Mouse (Mus musculus) urinary bladder, postnatal 14 days (tissue): Measurements from ENCODE around the gene Myo18a.
A peak's percentile ranks its signal among the peaks of the same experiment; 100 is the strongest.

Experiments
- DNase-seq: peaks from one replicate; pipeline ENCODE4 v3.0.0; 2021; ENCODE audit warnings: low spot score

Gene Myo18a

DNA sequence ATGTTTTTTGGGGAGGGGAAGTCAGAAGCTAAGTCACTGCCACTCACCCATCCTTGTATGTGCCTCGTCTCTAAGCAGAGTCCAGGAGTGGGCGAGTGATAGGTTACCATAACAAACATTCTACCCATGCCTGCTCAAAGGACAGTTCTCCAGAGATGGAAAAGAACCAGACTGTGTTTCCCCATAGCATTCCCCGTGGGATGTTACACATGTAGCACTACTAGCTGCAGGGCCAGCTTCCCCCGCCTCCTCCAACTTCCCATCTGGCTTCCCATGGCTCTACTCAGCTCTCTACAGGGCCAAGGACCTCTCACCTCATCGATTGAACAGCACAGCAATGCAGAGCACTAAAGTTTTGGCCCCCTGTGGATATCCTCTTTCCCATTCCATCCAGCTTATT is 32.2 kb downstream of the Myo18a start:
- DNase-seq = no peak

DNA sequence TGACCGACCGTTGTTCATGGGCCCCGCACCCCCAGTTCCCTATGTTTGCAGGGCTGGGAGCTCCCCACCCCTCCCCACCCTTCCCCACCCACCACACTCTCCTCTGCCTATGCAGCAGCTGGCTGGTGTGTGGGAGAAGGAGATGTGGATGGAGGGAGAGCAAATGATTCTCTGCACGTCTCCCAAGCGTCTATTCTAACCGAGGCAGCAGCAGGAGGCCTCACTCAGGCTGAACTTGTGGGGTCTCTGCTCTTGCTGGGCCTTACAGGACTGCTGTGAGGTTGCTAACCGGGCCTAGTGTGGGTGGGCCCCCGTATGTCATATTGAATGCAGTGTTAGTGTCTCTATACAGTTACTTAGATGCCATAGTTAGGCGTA is 37.4 kb downstream of the Myo18a start:
- DNase-seq = no peak

DNA sequence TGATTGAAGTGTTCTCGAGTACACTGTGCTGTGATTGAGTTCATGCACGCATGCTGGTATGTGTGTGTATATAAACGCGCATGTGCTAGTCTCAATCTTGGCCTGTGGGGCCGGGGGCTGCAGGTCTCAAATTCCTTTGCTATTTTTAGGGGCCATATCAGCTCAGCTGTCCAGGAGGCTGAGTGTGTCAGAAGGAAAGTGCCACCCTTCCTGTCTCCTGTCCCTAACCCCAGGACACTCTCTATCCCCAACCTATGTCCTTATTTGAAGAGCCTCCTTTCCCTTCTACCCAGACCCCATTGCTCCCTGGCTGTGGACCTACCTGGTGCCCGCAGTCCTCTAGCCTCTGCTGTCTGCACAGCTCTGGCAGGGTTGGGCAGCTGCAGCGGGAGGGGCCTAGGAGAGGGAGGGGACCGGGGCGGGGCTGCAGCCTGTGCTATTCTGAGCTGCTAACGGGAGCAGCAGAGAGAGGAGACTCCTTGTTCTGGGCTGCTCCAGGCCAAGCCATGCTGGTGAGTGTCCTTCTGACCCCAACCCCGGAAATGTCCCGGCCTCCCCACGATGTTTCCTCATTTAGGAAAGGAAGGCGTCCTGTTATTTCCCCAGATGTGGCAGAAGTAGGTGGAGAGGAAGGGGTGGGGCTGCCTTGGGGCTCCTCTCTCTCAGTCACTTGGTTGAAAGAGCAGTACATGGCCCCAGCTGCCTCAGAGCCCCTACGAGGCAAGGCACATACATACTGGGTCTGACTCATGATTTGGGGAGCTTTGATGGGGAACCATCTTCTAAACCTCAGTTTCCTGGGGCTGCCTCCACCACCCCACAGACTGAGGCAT is 38.0 kb downstream of the Myo18a start:
- peak; percentile 65 for DNase-seq

DNA sequence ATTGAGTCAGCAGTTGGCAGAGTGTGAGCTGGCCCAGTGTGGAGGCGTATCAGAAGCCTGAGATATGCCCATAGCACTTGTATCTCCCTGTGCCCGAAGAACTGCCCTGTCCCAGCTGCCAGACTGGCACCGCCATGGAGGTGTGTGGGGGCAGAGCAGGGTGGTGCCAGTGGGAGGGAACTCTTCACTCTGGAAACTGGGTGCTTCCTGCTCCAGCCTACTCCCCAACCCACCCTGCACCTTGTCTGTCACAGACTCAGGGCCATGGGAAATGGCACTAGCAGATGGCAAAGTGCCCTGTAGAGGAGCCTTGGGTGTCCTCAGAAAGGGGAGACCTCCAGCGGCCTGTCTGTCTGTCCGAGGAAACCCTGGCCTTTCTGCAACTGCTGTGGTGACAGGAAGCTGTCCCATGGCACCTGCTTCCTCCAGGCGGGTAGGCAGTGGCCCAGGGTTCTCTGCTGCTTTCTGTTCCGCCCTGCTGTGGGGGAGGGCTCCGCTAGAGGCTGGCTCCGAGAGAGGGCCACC is 39.4 kb downstream of the Myo18a start:
- no peak for DNase-seq

DNA sequence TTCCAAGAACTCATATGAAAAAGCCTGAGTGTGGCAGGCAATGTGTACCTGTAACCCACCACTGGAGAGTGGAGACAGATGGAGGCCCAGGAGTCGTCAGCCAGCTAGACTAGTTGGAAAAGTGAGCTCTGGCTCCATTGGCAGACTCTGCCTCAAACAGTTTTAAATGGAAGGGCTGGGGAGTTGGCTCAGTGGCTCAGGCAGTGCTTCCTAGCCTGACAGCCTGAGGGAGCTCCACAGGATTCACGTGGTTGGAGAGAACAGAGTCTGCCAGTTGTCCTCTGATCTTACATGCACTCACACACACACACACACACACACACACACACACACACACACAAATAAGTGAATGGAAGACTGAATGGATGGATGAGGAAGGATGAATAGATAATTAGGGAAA is 43.2 kb downstream of the Myo18a start:
- DNase-seq = no peak

DNA sequence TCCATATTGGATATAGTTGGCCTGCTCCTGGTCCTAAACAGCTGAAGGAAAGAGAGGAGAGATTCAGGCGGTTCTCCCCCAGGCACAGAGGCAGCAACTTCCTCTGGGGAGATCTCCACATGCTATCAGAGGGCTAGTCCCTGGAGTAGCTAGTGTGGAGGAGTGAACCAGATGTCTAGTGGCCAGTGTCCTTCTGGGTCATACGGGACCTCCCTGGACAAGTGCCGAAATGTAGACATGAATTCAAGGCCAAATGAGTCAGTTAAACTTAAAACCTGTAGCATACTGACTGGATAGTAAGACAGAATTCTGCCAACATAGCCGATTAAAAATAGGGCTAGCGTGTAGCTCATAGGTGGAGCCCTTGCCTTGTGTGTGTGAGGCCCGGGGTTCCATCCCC is 43.8 kb downstream of the Myo18a start:
- no peak for DNase-seq

DNA sequence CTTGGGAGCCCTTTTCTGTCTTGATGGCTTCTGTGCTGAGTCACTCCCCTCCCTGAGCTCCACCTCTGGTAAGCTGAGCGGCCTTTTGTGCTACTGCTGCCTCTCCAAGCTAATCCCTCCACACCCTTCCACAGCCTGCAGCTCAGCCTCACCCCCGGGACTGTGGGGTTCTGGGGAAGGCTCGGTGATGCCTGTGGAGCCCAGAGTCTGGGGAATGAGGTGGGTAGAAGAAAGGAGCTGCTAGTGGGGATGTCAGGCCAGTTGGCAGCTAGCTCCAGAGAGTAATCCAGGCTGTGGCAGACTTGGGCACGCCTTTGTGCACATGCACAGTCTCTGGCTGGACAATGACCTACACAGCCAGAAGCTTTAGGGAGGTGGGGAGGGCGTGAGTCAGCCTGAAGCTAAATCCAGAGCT is 45.0 kb downstream of the Myo18a start:
- no peak for DNase-seq

DNA sequence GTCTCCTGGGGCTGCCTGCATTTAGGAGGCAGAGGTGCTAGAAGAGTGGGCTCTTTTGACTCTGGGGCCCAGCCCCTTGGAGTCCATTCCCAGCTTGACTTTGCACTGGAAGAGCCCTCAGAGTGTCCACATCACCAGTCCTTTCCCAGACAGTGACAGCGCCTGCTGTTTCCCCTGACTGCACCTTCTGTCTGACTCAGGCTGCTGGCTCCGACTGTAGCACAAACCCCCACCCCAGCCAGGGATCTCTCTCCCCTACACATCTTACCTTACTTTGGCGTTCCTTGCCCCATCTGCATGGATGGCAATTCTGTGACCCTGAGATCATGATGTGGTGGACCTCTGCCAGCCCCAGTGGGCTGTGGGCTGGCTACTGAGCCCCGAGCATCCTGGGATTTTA is 46.2 kb downstream of the Myo18a start:
- DNase-seq = no peak

DNA sequence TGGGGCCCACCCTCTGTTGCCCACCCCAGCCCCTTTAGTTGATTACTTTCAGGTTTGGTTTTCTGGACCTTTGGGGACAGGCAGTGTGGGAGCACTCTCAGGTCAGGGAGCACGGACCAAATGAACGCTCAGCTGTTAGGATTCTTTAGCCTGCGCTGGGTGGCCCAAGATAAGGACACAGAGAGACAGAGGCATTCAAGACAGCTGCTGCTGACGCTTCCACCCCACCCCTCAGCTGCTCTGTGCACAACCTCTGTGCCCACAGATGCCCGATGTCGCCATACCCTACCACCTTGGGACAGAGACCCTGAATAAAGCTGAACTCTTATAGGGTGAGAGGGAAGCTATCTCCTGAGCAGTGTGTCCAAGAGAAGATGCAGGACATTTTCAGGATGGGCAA is 47.0 kb downstream of the Myo18a start:
- no peak for DNase-seq

DNA sequence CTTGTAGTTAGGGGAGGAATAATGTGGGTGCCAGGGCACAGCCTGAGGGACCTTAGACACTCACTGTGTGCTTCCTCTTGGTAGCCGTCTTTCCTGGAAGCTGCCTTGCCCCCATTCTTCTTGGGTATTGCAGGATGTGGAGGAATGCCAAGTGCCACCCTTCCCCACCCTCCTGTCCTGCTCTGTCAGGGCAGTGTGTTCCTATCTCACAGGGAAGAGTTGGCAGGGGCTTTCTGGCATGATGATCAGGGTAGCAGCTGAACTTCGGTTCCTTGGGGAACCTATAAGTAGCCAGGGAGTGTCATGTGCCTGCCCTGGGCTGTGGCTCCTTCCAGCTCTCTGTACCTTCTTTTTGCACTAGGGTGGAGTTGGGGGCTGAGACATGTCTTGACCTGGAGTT is 50.9 kb downstream of the Myo18a start:
- no peak for DNase-seq

DNA sequence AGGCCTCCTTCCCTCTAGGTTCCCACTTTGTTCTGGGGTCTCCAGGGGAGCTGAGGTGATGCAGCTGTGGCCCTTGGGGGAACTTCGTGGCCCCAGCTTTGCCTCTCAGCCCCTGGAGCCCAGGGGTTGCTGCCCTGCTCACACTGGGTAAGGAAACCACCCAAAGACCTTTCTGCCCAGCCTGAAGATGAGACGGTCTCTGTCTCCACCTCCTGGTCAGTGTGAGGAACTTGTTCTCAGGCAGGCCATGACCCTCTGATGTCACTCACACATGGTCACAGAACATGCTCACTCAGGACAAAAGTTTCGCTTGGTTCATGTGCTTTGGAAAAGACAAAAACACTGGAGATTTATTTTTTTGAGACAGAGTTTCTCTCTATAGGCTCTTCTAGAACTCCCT is 53.0 kb downstream of the Myo18a start:
- peak; percentile 74 for DNase-seq

DNA sequence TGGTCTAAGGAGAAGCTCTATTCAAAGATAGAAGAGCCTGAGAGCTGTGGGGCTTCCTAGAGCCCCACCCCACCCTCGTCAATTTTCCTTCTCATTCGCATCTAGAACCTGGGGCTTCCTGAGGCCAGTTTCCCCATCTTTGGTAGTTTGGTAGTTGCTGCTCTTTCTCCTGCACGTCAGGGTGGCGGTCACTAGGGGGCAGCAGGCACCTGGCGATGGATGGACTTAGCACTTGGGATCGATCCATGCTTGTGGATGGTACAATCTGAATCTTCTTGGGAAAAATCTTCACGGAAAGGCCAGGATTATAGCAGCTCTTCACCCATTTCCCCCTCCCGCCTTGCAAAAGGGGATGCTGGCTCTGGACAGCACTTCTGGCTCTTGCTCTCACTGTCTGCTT is 58.6 kb downstream of the Myo18a start:
- peak; percentile 58 for DNase-seq

DNA sequence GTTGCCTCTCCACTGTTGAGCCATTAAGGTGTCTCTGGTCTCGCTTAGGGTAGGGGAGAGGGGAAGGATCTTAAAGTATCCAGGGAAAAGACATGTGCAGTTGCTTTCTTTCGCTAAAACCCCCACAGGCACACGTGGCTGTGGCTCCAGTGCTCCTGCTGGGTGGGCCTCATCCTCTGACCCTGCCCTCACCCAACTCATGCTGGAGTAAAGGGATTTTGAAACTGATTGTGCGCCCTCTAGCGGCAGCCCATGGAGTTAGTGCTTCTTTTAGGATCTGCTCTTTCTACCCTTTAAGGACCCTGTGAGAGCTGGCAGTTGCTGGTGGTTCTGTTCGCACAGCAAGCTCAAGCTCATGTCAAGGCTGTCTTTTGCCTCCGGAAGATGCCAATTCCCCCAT is 59.7 kb downstream of the Myo18a start:
- peak; percentile 38 for DNase-seq

DNA sequence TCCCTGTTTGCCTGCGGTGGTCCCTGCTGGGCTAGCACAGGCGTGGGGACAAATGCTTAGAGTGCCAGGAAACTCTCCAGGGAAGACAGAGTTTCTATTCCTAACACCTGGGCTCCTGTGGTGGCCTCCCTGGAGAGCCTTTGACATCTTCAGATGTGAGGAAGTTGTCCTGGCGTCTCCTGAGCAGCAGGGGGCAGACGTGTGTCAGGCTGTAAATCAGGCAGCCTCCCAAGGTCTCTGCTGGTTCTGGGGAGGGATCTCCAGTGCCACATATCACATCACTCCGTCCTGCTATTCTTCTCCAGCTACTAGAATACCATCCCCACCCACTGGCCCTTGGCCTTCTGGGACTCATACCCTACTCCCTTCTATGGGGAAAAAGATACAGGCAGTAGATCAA is 62.8 kb downstream of the Myo18a start:
- peak; percentile 65 for DNase-seq

DNA sequence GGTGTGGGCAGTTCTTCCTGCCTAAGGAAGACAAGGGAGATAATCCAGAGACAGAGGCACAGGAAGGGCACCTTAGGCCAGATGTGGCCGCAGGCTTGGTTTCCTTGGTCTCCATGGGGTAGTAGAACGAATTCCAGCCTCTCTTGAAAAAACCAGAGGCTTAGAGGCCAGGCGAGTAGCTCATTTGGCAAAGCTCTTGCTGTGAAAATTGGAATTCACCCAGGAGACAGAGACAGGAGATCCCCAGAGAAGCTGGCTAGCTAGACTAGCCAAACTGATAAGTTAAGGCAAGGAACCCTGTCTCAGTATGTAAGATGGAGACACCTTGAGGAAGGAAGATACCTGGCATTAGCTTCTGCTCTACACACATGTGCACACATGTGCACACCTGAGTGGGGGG is 63.3 kb downstream of the Myo18a start:
- no peak for DNase-seq

DNA sequence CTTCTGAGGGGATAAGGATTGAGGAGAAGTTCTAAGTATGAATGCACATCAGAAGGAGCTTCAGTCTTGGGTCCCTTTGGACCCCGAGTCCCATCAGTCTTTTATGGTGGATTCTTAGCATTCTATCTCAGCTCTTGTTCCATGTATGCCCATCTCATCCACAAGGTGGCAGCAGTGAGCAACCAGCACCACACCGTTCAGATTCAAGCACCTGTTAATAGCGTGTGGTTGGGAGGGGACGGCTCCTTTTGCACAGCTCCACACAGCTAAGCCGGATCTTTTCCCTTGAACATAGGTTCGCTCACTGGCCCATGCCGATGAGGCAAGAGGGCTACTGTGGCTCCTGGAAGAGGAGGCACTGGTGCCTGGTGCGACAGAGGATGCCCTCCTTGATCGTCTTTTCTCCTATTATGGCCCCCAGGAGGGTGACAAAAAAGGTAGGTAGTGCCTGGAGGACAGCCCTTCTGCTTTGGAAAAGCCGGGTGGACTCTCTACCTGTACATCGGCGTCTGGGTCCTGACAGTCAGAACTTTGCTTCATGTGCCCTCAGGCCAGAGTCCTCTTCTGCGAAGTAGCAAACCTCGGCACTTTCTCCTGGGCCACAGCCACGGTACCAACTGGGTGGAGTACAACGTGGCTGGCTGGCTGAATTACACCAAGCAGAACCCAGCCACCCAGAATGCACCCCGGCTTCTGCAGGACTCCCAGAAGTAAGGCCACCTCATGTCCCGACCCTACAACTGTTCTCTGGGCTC is 64.4 kb downstream of the Myo18a start:
- DNase-seq = peak; percentile 69

DNA sequence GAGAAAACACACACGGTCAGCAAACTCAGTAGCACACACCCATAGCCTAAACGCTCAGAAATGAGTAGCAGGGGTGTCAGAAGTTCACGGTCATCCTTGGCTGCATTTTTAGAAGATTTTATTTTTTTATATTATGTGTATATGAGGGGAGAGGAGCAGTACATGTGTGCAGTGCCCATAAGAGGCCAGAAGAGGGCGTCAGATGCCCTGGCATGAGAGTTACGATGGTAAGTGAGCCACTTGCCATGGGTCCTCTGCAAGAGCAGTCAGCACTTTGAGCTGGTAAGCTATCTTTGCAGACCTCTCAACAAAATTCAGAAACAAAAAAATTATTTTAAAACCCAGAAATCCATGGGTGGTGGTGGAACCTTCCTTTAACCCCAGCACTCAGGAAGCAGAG is 65.1 kb downstream of the Myo18a start:
- DNase-seq = no peak

DNA sequence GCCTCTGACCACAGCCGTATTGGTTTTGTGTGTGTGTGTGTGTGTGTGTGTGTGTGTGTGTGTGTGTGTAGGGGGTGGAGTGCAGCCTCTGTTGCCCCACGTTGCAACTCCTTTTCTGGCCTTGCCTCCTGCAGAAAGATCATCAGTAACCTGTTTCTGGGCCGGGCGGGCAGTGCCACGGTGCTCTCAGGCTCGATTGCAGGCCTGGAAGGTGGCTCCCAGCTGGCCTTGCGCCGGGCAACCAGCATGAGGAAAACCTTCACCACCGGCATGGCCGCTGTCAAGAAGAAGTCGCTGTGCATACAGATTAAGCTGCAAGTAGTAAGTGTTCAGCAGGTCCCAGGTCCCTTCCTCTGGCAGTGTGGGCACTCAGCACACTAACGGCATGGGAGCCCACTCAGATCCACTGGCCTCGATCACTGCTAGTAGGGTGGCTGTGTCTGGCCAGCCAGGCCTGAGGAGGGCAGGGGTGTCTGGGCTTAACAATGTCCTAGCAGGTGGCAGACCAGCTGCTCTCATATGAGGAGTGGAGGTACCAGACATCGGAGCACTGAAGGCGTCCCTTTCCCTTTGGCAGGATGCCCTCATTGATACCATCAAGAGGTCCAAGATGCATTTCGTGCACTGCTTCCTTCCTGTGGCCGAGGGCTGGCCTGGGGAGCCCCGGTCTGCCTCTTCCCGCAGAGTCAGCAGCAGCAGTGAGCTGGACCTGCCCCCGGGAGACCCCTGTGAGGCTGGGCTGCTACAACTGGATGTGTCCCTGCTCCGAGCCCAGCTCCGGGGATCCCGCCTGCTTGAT is 66.2 kb downstream of the Myo18a start:
- DNase-seq = no peak

DNA sequence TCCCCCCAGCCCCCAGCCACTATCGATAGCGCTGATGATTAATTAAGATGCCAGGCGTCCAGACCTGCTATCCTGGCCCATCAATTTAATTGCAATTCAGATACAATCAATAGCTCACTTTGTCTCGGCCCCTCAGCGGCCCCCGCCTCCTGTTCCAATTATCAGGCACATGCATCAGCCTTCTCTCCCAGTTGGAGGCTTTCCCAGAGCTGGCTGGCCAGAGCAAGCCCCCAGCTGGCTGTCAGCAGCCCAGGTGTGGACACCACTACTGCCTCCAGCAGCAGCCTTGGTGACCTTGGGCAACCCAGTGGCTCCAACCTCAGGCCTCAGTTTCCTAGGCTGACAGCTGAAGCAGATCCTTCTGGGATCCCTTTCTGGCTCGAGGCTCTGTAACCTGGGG is 67.8 kb downstream of the Myo18a start:
- DNase-seq = no peak

DNA sequence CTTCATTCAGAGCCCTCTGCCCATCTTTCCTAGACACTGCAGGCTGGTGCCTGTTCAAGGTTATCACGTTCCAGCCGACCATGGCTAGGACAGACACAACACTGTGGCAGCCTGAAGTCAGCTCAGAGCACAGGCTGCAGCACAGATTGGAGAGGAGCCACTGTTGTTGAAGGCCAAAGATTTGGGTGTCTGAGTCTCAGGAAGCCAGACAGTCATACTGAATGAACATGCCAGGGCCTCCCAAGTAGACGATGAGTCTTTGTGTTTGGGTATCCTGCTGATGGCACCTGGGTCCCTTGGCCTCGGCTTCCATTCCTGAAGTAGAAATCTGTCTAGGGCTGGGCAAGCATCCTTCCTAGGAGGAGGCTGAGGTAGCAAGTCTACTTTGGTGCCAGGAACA is 69.5 kb downstream of the Myo18a start:
- no peak for DNase-seq

DNA sequence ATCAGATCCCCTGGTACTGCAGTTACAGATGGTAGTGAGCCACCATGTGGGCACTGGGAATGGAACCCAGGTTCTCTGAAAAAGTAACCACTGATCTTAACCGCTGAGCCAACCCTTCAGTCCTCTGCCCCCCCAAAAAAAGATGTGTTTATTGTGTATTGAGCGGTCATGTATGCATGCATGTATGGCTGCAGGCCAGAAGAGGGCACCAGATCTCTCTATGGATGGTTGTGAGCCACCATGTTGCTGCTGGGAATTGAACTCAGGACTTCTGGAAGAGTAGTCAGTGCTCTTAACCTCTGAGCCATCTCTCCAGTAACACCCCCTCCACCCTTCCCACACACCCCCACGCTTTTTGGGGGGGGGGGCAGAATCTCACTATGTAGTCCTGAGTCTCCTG is 72.1 kb downstream of the Myo18a start:
- no peak for DNase-seq

DNA sequence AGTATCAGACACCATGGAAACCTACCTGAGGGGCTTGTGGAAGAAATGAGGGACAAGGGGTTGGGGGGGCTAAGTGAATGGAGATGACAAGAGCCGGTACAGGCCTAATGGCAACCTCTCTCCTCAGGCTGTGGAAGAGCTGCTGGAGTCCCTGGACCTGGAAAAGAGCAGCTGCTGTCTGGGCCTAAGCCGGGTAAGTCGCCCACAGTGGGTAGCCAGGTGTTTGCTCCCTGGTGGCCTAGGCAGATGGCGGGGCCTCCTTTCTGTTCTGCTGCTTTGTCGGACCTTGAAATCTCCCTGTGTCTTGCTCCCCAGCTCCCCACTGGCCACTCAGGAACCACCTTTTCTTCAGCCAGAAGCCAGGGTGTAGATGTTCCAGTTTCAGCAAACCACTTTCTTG is 73.2 kb downstream of the Myo18a start:
- no peak for DNase-seq

DNA sequence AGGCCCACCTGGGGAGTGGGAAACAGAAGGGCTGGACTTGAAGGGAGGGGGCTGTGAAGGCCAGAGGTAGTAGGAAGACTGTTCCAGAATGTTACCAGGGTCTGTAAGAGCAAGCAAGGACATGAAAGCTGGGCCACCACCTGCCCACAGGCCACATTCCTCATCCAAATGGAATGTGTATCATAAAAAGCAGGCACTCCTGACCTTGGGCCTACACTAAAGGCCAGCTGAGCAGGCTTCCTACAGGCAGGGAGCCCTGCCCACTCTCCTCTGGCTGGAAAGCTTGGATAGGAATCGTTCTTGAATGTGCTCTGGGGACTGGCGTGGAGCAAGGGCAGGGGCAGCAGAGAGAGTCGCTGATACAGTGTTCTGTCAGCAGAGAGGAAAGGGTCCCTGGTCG is 73.7 kb downstream of the Myo18a start:
- DNase-seq = peak; percentile 53
